Comparison of ENCODE assay signal across 8 mouse cellular contexts in genomic region chr12:81862351-81862802, GRCm38 (mm10). TPM values are rescaled to one million over a fixed set of nuclear protein-coding genes. Genes with fewer than 3 reads are reported as not detected.
DNase-seq lines count a peak whose midpoint lies in the region; ATAC-seq lines count a peak whose summit lies in the region.

No protein-coding gene starts in this region.

- no peaks in the 10 kb centered on the region for H3K36me3 ChIP-seq in heart, embryonic 10.5 days
- no peaks in the 10 kb centered on the region for H3K36me3 ChIP-seq in limb, embryonic 13.5 days
- H3K36me3 ChIP-seq in midbrain, embryonic 13.5 days = no peaks in the 10 kb centered on the region

- peak overlapping the region; percentile 98 for H3K27ac ChIP-seq in heart, embryonic 10.5 days
- H3K27ac ChIP-seq in limb, embryonic 13.5 days = no peak overlapping the region
- H3K27ac ChIP-seq in midbrain, embryonic 13.5 days = no peak overlapping the region

- peak overlapping the region; percentile 95 for H3K9ac ChIP-seq in limb, embryonic 13.5 days
- peak overlapping the region; percentile 94 for H3K9ac ChIP-seq in midbrain, embryonic 13.5 days (replicated peaks)

- H3K4me3 ChIP-seq in heart, embryonic 10.5 days = peak overlapping the region; percentile 99
- peak overlapping the region; percentile 94 for H3K4me3 ChIP-seq in limb, embryonic 13.5 days
- peak overlapping the region; percentile 97 for H3K4me3 ChIP-seq in midbrain, embryonic 13.5 days (replicated peaks)

- H3K4me2 ChIP-seq in limb, embryonic 13.5 days (replicated peaks) = peak overlapping the region; percentile 78
- H3K4me2 ChIP-seq in midbrain, embryonic 13.5 days (replicated peaks) = peak overlapping the region; percentile 74

- 14% methylated on average over 8 of the region's 8 CpGs for WGBS in heart, embryonic 10.5 days
- WGBS in limb, embryonic 13.5 days = 41% methylated on average over 8 of the region's 8 CpGs
- 39% methylated on average over 8 of the region's 8 CpGs for WGBS in midbrain, embryonic 13.5 days

- no peaks in the 10 kb centered on the region for H3K27me3 ChIP-seq in heart, embryonic 10.5 days (ENCODE audit: insufficient read depth, poor library complexity, severe bottlenecking)
- H3K27me3 ChIP-seq in limb, embryonic 13.5 days = peaks cover 7% of the 10 kb centered on the region; the same call in 1 of the 2 replicates
- peaks cover 3% of the 10 kb centered on the region; the same call in 1 of the 2 replicates for H3K27me3 ChIP-seq in midbrain, embryonic 13.5 days

- H3K9me3 ChIP-seq in heart, embryonic 10.5 days = no peaks in the 10 kb centered on the region
- H3K9me3 ChIP-seq in limb, embryonic 13.5 days = no peaks in the 10 kb centered on the region
- no peaks in the 10 kb centered on the region for H3K9me3 ChIP-seq in midbrain, embryonic 13.5 days

- H3K4me1 ChIP-seq in heart, embryonic 10.5 days = peaks cover 56% of the 10 kb centered on the region
- H3K4me1 ChIP-seq in limb, embryonic 13.5 days = peaks cover 43% of the 10 kb centered on the region
- H3K4me1 ChIP-seq in midbrain, embryonic 13.5 days (replicated peaks) = peaks cover 46% of the 10 kb centered on the region

- ATAC-seq in CD4-positive, CD25-positive, alpha-beta regulatory T cell, adult 4 months = no peak
- ATAC-seq in common myeloid progenitor, adult 5-6 weeks (replicated peaks; ENCODE audit: low read depth, poor library complexity, severe bottlenecking) = peak; percentile 64
- ATAC-seq in limb, embryonic 13.5 days (ENCODE audit: low FRiP score, low read depth) = no peak
- ATAC-seq in midbrain, embryonic 13.5 days = no peak

- peak; percentile 19 for DNase-seq in CD4-positive, CD25-positive, alpha-beta regulatory T cell, adult 2 months (ENCODE audit: low read depth, low spot score)
- peak; percentile 94 for DNase-seq in heart, embryonic 10.5 days (ENCODE audit: low spot score)
- no peak for DNase-seq in c-Kit-positive CD71-positive TER-119-positive erythroid progenitor cells, embryonic 14.5 days (ENCODE audit: low spot score)
- no peak for DNase-seq in frontal cortex, adult 2 months (ENCODE audit: extremely low spot score in 1 of 2, low spot score in 1 of 2)

RNA-seq across cellular contexts. Expression of gene Pcnx, which starts 2.6 kb away (rescaled TPM):
- polyA plus RNA-seq in CD4-positive, CD25-positive, alpha-beta regulatory T cell, adult 4 months (2017; shearing (Covaris generic)) = 10 to 100 TPM; 12.0 to 14.8 TPM
- 12.8 and 17.0 TPM in 2 replicates for total RNA-seq in common myeloid progenitor, adult 5-6 weeks (2017)
- polyA plus RNA-seq in heart, embryonic 10.5 days (2016; fragmentation: Nextera tagmentation; extraction: Ambion mirVana) = 9.8 and 13.1 TPM in 2 replicates
- 12.5 and 13.5 TPM in 2 replicates for polyA plus RNA-seq in limb, embryonic 13.5 days (2015; fragmentation: Nextera tagmentation; extraction: Ambion mirVana)
- 8.2 and 9.4 TPM in 2 replicates for polyA plus RNA-seq in midbrain, embryonic 13.5 days (2015; fragmentation: Nextera tagmentation; extraction: Ambion mirVana)
- polyA plus RNA-seq in frontal cortex, adult 2 months (2012; rRNA removed) = 36.9 and 40.1 TPM in 2 replicates

Comparison
In these comparisons a context has a peak if more than half of its experiments do, and no peak if none do; other contexts are left out.
1. DNase-seq: peak in CD4-positive, CD25-positive, alpha-beta regulatory T cell, adult 2 months (single experiment) and heart, embryonic 10.5 days (single experiment); none in c-Kit-positive CD71-positive TER-119-positive erythroid progenitor cells, embryonic 14.5 days (single experiment) and frontal cortex, adult 2 months (0 of 2).
2. Peak in every context shown above with its lines, with median percentiles within 50 percentile points of each other: H3K4me3 ChIP-seq.